Mouse (Mus musculus) C2C12 (cell line): ENCODE measurements around the gene Gcdh.

Experiments
- CEBPB ChIP-seq: IDR thresholded peaks from one replicate; pipeline ENCODE4 v1.6.1; 2011; ENCODE audit warnings: low read depth, mild to moderate bottlenecking, control low read depth, moderate library complexity
- CTCF ChIP-seq: IDR thresholded peaks from one replicate; pipeline ENCODE4 v1.5.1; 2011; ENCODE audit not compliant: control insufficient read depth, insufficient read depth, insufficient read length
- FOSL1 ChIP-seq: IDR thresholded peaks from one replicate; pipeline ENCODE4 v1.8.0; 2011; ENCODE audit warnings: mild to moderate bottlenecking, low read length; ENCODE audit not compliant: poor library complexity, insufficient read depth, severe bottlenecking
- MAX ChIP-seq: IDR thresholded peaks from one replicate; pipeline ENCODE4 v1.6.1; 2011; ENCODE audit warnings: mild to moderate bottlenecking, control low read depth
- USF1 ChIP-seq: IDR thresholded peaks from one replicate; pipeline ENCODE4 v1.6.1; 2011; ENCODE audit warnings: low read depth, mild to moderate bottlenecking, control low read depth, moderate library complexity

- TF ChIP-seq CTCF (no peak), MAX (no peak), CEBPB (no peak), FOSL1 (no peak), USF1 (no peak)
Observed at GRCm38 (mm10) chr8:84838513-84838912, 55.2 kb downstream of the Gcdh start.
